Comparison of ENCODE assay signal across 26 mouse cellular contexts in genomic region chr9:58012486-58012885, GRCm38 (mm10). TPM values are rescaled to one million over a fixed set of nuclear protein-coding genes. Genes with fewer than 3 reads are reported as not detected.
DNase-seq lines count a peak whose midpoint lies in the region; ATAC-seq lines count a peak whose summit lies in the region.
"Had no signal": no experiment of that assay in that cellular context is flagged by ENCODE, and none has a peak within 500 bp of the region (broad histone marks: within the 10 kb centered on the region; RNA-seq: fewer than 3 reads in every experiment).

No protein-coding gene starts in this region.

- H3K27ac ChIP-seq in forebrain, embryonic 10.5 days, result 0 out of 2 replicates have a peak overlapping the region, but pooled peaks have one; percentile 4
- no peak overlapping the region for H3K27ac ChIP-seq in forebrain, embryonic 12.5 days
- H3K27ac ChIP-seq: heart, embryonic 15.5 days; kidney, postnatal 0 days; limb, embryonic 13.5 days; lung, embryonic 15.5 days; midbrain, embryonic 10.5 days; midbrain, embryonic 15.5 days; stomach, embryonic 15.5 days had no signal

- no peak overlapping the region for H3K4me3 ChIP-seq in forebrain, embryonic 10.5 days
- H3K4me3 ChIP-seq in forebrain, embryonic 12.5 days (replicated peaks), result no peak overlapping the region
- H3K4me3 ChIP-seq: heart, embryonic 15.5 days; limb, embryonic 13.5 days; lung, embryonic 15.5 days; midbrain, embryonic 10.5 days; midbrain, embryonic 15.5 days; stomach, embryonic 15.5 days had no signal

- peaks cover 43% of the 10 kb centered on the region for H3K4me1 ChIP-seq in forebrain, embryonic 10.5 days
- H3K4me1 ChIP-seq in forebrain, embryonic 12.5 days, result peaks cover 32% of the 10 kb centered on the region

- H3K27me3 ChIP-seq in forebrain, embryonic 10.5 days (ENCODE audit: poor library complexity, severe bottlenecking), result peaks cover 6% of the 10 kb centered on the region; the same call in 1 of the 2 replicates
- no peaks in the 10 kb centered on the region for H3K27me3 ChIP-seq in forebrain, embryonic 12.5 days
- H3K27me3 ChIP-seq: limb, embryonic 13.5 days; lung, embryonic 15.5 days; midbrain, embryonic 15.5 days; Patski; stomach, embryonic 15.5 days had no signal

- no peak for ATAC-seq in forebrain, embryonic 12.5 days (ENCODE audit: low FRiP score)
- ATAC-seq: hindbrain, embryonic 16.5 days; midbrain, embryonic 15.5 days; Patski had no signal

- DNase-seq in forebrain, embryonic 10.5 days (ENCODE audit: extremely low spot score, low spot score), result no peak
- peak; percentile 71 for DNase-seq in ovary, adult 18-20 months (ENCODE audit: low spot score)
- DNase-seq in ovary, postnatal 10 days (ENCODE audit: low spot score), result no peak
- DNase-seq in R1 (ENCODE audit: low read depth, low spot score), result peak; percentile 38
- no peak for DNase-seq in right cerebral cortex, adult 2 months (ENCODE audit: low spot score in 2 of 2)
- DNase-seq: cerebellum, adult 11 months; cerebellum, adult 9-10 months; cerebellum, postnatal 36 days; gastrocnemius, postnatal 14 days; kidney, adult 18-20 months; kidney, postnatal 4 days; right cerebral cortex, postnatal 25 days had no signal

- no peaks in the 10 kb centered on the region for H3K9me3 ChIP-seq in forebrain, embryonic 10.5 days
- H3K9me3 ChIP-seq in forebrain, embryonic 12.5 days, result no peaks in the 10 kb centered on the region
- H3K9me3 ChIP-seq: G1E; heart, embryonic 15.5 days; limb, embryonic 13.5 days; lung, embryonic 15.5 days; midbrain, embryonic 10.5 days; midbrain, embryonic 15.5 days; stomach, embryonic 15.5 days had no signal

- H3K36me3 ChIP-seq in forebrain, embryonic 10.5 days (replicated peaks), result no peaks in the 10 kb centered on the region
- H3K36me3 ChIP-seq in forebrain, embryonic 12.5 days (replicated peaks), result no peaks in the 10 kb centered on the region
- H3K36me3 ChIP-seq: G1E; heart, embryonic 15.5 days; limb, embryonic 13.5 days; lung, embryonic 15.5 days; midbrain, embryonic 10.5 days; midbrain, embryonic 15.5 days; stomach, embryonic 15.5 days had no signal

- 82% methylated on average over 2 of the region's 2 CpGs for WGBS in forebrain, embryonic 10.5 days
- 75% methylated on average over 2 of the region's 2 CpGs for WGBS in forebrain, embryonic 12.5 days

- H3K4me2 ChIP-seq in forebrain, embryonic 12.5 days, result no peak overlapping the region
- H3K4me2 ChIP-seq: heart, embryonic 15.5 days; limb, embryonic 13.5 days; liver, embryonic 11.5 days; lung, embryonic 15.5 days; midbrain, embryonic 15.5 days; stomach, embryonic 15.5 days had no signal

- H3K9ac ChIP-seq in forebrain, embryonic 12.5 days, result no peak overlapping the region
- H3K9ac ChIP-seq: heart, embryonic 15.5 days; limb, embryonic 13.5 days; lung, embryonic 15.5 days; midbrain, embryonic 15.5 days; stomach, embryonic 15.5 days had no signal

RNA-seq across cellular contexts. Expression of gene Cyp11a1, which starts 6.3 kb away (rescaled TPM):
- not detected in 2 replicates for polyA plus RNA-seq in forebrain, embryonic 10.5 days (2016; fragmentation: Nextera tagmentation; extraction: Ambion mirVana)
- polyA plus RNA-seq in forebrain, embryonic 12.5 days (2016; fragmentation: Nextera tagmentation; extraction: Ambion mirVana), result 0.19 and 0.45 TPM in 2 replicates
- polyA plus RNA-seq: hindbrain, embryonic 11.5 days; liver, embryonic 11.5 days had no signal

RNA-seq across cellular contexts. Expression of gene Stra6, which starts 51.1 kb away (rescaled TPM):
- polyA plus RNA-seq in forebrain, embryonic 10.5 days (2016; fragmentation: Nextera tagmentation; extraction: Ambion mirVana), result 33.0 and 37.1 TPM in 2 replicates
- polyA plus RNA-seq in forebrain, embryonic 12.5 days (2016; fragmentation: Nextera tagmentation; extraction: Ambion mirVana), result 10.7 and 11.6 TPM in 2 replicates
- polyA plus RNA-seq: G1E; liver, embryonic 16.5 days had no signal

Comparison
In these comparisons a context has a peak if more than half of its experiments do, and no peak if none do; other contexts are left out.
1. DNase-seq: peak in ovary, adult 18-20 months (single experiment) and R1 (single experiment); none in forebrain, embryonic 10.5 days (single experiment), ovary, postnatal 10 days (single experiment) and right cerebral cortex, adult 2 months (0 of 2).